Mouse (Mus musculus) forebrain, embryonic 13.5 days (tissue): ENCODE measurements at regions not wholly inside any gene's neighbourhood (a gene's known extent, or its start where the extent isn't known, plus 50 kb on each side); places are given as distances from the start of the nearest gene placed in this dataset.

Experiments
- ATAC-seq: fragments of 200-750 bp; cut with Nextera tagmentation; 2 replicates; pipeline ENCODE4 v1.8.0; 2017
- H3K27ac ChIP-seq: fragments of 300-500 bp; sonication (generic); 2 replicates; pipeline ENCODE4 v1.5.1; 2015; ENCODE audit warnings: inconsistent platforms, mild to moderate bottlenecking, moderate library complexity
- H3K27me3 ChIP-seq: fragments of 300-500 bp; sonication (generic); 2 replicates; pipeline ENCODE4 v1.6.1; 2015; ENCODE audit warnings: mild to moderate bottlenecking, inconsistent platforms
- H3K36me3 ChIP-seq: fragments of 300-500 bp; sonication (generic); 2 replicates; pipeline ENCODE4 v1.6.1; 2015; ENCODE audit warnings: mild to moderate bottlenecking, inconsistent platforms; ENCODE audit not compliant: poor library complexity, severe bottlenecking
- H3K4me1 ChIP-seq: fragments of 300-500 bp; sonication (generic); 2 replicates; pipeline ENCODE4 v1.6.1; 2015; ENCODE audit warnings: inconsistent platforms
- H3K4me2 ChIP-seq: fragments of 300-500 bp; sonication (generic); 2 replicates; pipeline ENCODE4 v1.6.1; 2015; ENCODE audit warnings: inconsistent platforms, mild to moderate bottlenecking, moderate library complexity
- H3K4me3 ChIP-seq: fragments of 300-500 bp; sonication (generic); 2 replicates; pipeline ENCODE4 v1.5.1; 2015; ENCODE audit warnings: mild to moderate bottlenecking, inconsistent platforms
- H3K9ac ChIP-seq: fragments of 300-500 bp; sonication (generic); 2 replicates; pipeline ENCODE4 v1.6.1; 2015; ENCODE audit warnings: mild to moderate bottlenecking, inconsistent platforms
- H3K9me3 ChIP-seq: fragments of 300-500 bp; sonication (generic); replicated peaks from 2 replicates; pipeline ENCODE4 v1.6.1; 2016; ENCODE audit warnings: inconsistent platforms
- WGBS: fragments of 180-500 bp; shearing (Covaris S2); methylation state at CpG from one replicate; pipeline ENCODE4 v1.1.7; 2015; 5-methylcytosine and 5-hydroxymethylcytosine counted together

GRCm38 (mm10) chr3:121009223-121009622 is 162.3 kb downstream of the Rwdd3 start:
- H3K36me3 ChIP-seq, result no peaks in the 10 kb centered on the region
- no peak overlapping the region for H3K4me2 ChIP-seq
- no peaks in the 10 kb centered on the region for H3K27me3 ChIP-seq
- peak; percentile 94 for ATAC-seq
- no peak overlapping the region for H3K4me3 ChIP-seq
- no peaks in the 10 kb centered on the region for H3K9me3 ChIP-seq
- H3K27ac ChIP-seq, result peak overlapping the region; percentile 72
- H3K4me1 ChIP-seq, result peaks cover 19% of the 10 kb centered on the region
- WGBS, result 20% methylated on average over 6 of the region's 6 CpGs
- H3K9ac ChIP-seq, result no peak overlapping the region

- H3K4me3 ChIP-seq, result no peak overlapping the region
- no peaks in the 10 kb centered on the region for H3K36me3 ChIP-seq
- H3K27me3 ChIP-seq, result peaks cover 4% of the 10 kb centered on the region; the same call in 1 of the 2 replicates
- WGBS, result 27% methylated on average over 17 of the region's 17 CpGs
- H3K4me2 ChIP-seq, result peak overlapping the region; percentile 47
- H3K9me3 ChIP-seq, result no peaks in the 10 kb centered on the region
- ATAC-seq, result peak; percentile 88
- H3K9ac ChIP-seq, result no peak overlapping the region
- peak overlapping the region; percentile 91 for H3K27ac ChIP-seq
- H3K4me1 ChIP-seq, result peaks cover 28% of the 10 kb centered on the region
Measured at GRCm38 (mm10) chr3:120983556-120984270, 187.8 kb downstream of the Rwdd3 start.

- peak overlapping the region; percentile 65 for H3K27ac ChIP-seq
- peaks cover 4% of the 10 kb centered on the region; the same call in 1 of the 2 replicates for H3K27me3 ChIP-seq
- no peaks in the 10 kb centered on the region for H3K9me3 ChIP-seq
- 6% methylated on average over 10 of the region's 10 CpGs for WGBS
- H3K4me3 ChIP-seq, result no peak overlapping the region
- H3K4me1 ChIP-seq, result peaks cover 28% of the 10 kb centered on the region
- peak overlapping the region; percentile 32 for H3K4me2 ChIP-seq
- H3K9ac ChIP-seq, result no peak overlapping the region
- no peaks in the 10 kb centered on the region for H3K36me3 ChIP-seq
- ATAC-seq, result peak; percentile 77
Measured at GRCm38 (mm10) chr3:120982795-120983555, 188.5 kb downstream of the Rwdd3 start.

- peak; percentile 33; the same call in 1 of the 2 replicates for ATAC-seq
Measured at GRCm38 (mm10) chr3:120982218-120982617, 189.3 kb downstream of the Rwdd3 start.

GRCm38 (mm10) chr3:120970746-120971466 is 200.6 kb downstream of the Rwdd3 start:
- no peak overlapping the region for H3K4me3 ChIP-seq
- no peaks in the 10 kb centered on the region for H3K4me1 ChIP-seq
- no peaks in the 10 kb centered on the region for H3K36me3 ChIP-seq
- H3K27me3 ChIP-seq, result no peaks in the 10 kb centered on the region
- H3K27ac ChIP-seq, result 0 out of 2 replicates have a peak overlapping the region, but pooled peaks have one; percentile 8
- H3K9ac ChIP-seq, result no peak overlapping the region
- peak; percentile 79 for ATAC-seq
- H3K9me3 ChIP-seq, result no peaks in the 10 kb centered on the region
- no peak overlapping the region for H3K4me2 ChIP-seq
- WGBS, result 64% methylated on average over 14 of the region's 14 CpGs

More at GRCm38 (mm10) chr3:120982218-120982617, 189.3 kb downstream of the Rwdd3 start:
- WGBS, result 26% methylated on average over 4 of the region's 4 CpGs
- H3K36me3 ChIP-seq, result no peaks in the 10 kb centered on the region
- peaks cover 28% of the 10 kb centered on the region for H3K4me1 ChIP-seq
- peak overlapping the region; percentile 32 for H3K4me2 ChIP-seq
- no peaks in the 10 kb centered on the region for H3K9me3 ChIP-seq
- no peak overlapping the region for H3K4me3 ChIP-seq
- H3K9ac ChIP-seq, result no peak overlapping the region
- peak overlapping the region; percentile 71 for H3K27ac ChIP-seq
- H3K27me3 ChIP-seq, result peaks cover 4% of the 10 kb centered on the region; the same call in 1 of the 2 replicates

GRCm38 (mm10) chr3:120946906-120947305 is 224.6 kb downstream of the Rwdd3 start:
- H3K9ac ChIP-seq, result no peak overlapping the region
- no peaks in the 10 kb centered on the region for H3K36me3 ChIP-seq
- ATAC-seq, result no peak
- no peak overlapping the region for H3K27ac ChIP-seq
- 81% methylated on average over 8 of the region's 8 CpGs for WGBS
- H3K4me2 ChIP-seq, result no peak overlapping the region
- H3K4me1 ChIP-seq, result no peaks in the 10 kb centered on the region
- H3K9me3 ChIP-seq, result no peaks in the 10 kb centered on the region
- no peak overlapping the region for H3K4me3 ChIP-seq
- no peaks in the 10 kb centered on the region for H3K27me3 ChIP-seq

GRCm38 (mm10) chr3:120934401-120934800 is 237.1 kb downstream of the Rwdd3 start:
- no peak for ATAC-seq
- no peaks in the 10 kb centered on the region for H3K27me3 ChIP-seq
- H3K4me3 ChIP-seq, result no peak overlapping the region
- no peak overlapping the region for H3K9ac ChIP-seq
- H3K4me2 ChIP-seq, result no peak overlapping the region
- no peaks in the 10 kb centered on the region for H3K36me3 ChIP-seq
- H3K4me1 ChIP-seq, result no peaks in the 10 kb centered on the region
- H3K9me3 ChIP-seq, result no peaks in the 10 kb centered on the region
- no peak overlapping the region for H3K27ac ChIP-seq
- WGBS, result 92% methylated on average over 4 of the region's 4 CpGs

GRCm38 (mm10) chr3:120920351-120920750 is 251.1 kb downstream of the Rwdd3 start:
- no peak overlapping the region for H3K27ac ChIP-seq
- H3K27me3 ChIP-seq, result no peaks in the 10 kb centered on the region
- H3K4me2 ChIP-seq, result no peak overlapping the region
- 88% methylated on average over 2 of the region's 2 CpGs for WGBS
- no peak overlapping the region for H3K4me3 ChIP-seq
- H3K36me3 ChIP-seq, result no peaks in the 10 kb centered on the region
- no peak for ATAC-seq
- H3K9me3 ChIP-seq, result no peaks in the 10 kb centered on the region
- H3K4me1 ChIP-seq, result no peaks in the 10 kb centered on the region
- no peak overlapping the region for H3K9ac ChIP-seq

GRCm38 (mm10) chr3:120898931-120899330 is 272.6 kb downstream of the Rwdd3 start:
- H3K36me3 ChIP-seq, result no peaks in the 10 kb centered on the region
- H3K27me3 ChIP-seq, result no peaks in the 10 kb centered on the region
- H3K4me2 ChIP-seq, result no peak overlapping the region
- peaks cover 5% of the 10 kb centered on the region for H3K4me1 ChIP-seq
- no peak overlapping the region for H3K4me3 ChIP-seq
- no peaks in the 10 kb centered on the region for H3K9me3 ChIP-seq
- no peak overlapping the region; the same call in 1 of the 2 replicates for H3K27ac ChIP-seq
- WGBS, result 63% methylated on average over 5 of the region's 5 CpGs
- no peak overlapping the region for H3K9ac ChIP-seq
- ATAC-seq, result no peak

GRCm38 (mm10) chr3:120898258-120898657 is 273.2 kb downstream of the Rwdd3 start:
- H3K9ac ChIP-seq, result no peak overlapping the region
- WGBS, result 74% methylated on average over 9 of the region's 9 CpGs
- H3K27me3 ChIP-seq, result no peaks in the 10 kb centered on the region
- peak overlapping the region; percentile 48; the same call in 1 of the 2 replicates for H3K27ac ChIP-seq
- no peaks in the 10 kb centered on the region for H3K9me3 ChIP-seq
- peaks cover 5% of the 10 kb centered on the region for H3K4me1 ChIP-seq
- H3K4me3 ChIP-seq, result no peak overlapping the region
- no peak overlapping the region for H3K4me2 ChIP-seq
- peak; percentile 80 for ATAC-seq
- H3K36me3 ChIP-seq, result no peaks in the 10 kb centered on the region

- H3K9me3 ChIP-seq, result no peaks in the 10 kb centered on the region
- H3K9ac ChIP-seq, result no peak overlapping the region
- H3K36me3 ChIP-seq, result no peaks in the 10 kb centered on the region
- no peaks in the 10 kb centered on the region for H3K27me3 ChIP-seq
- peak overlapping the region; percentile 48; the same call in 1 of the 2 replicates for H3K27ac ChIP-seq
- H3K4me3 ChIP-seq, result no peak overlapping the region
- H3K4me2 ChIP-seq, result no peak overlapping the region
- ATAC-seq, result no peak
- H3K4me1 ChIP-seq, result peaks cover 5% of the 10 kb centered on the region
- WGBS, result 95% methylated on average over 9 of the region's 9 CpGs
Measured at GRCm38 (mm10) chr3:120897758-120898157, 273.7 kb downstream of the Rwdd3 start.

GRCm38 (mm10) chr3:120897221-120897620 is 274.3 kb downstream of the Rwdd3 start:
- 87% methylated on average over 12 of the region's 12 CpGs for WGBS

More at GRCm38 (mm10) chr3:120897221-120897620, 274.3 kb downstream of the Rwdd3 start:
- ATAC-seq, result 0 out of 2 replicates have a peak, but pooled peaks have one; percentile 28
- no peak overlapping the region for H3K27ac ChIP-seq
- H3K27me3 ChIP-seq, result no peaks in the 10 kb centered on the region
- no peak overlapping the region for H3K9ac ChIP-seq
- H3K4me2 ChIP-seq, result no peak overlapping the region
- no peaks in the 10 kb centered on the region for H3K9me3 ChIP-seq
- H3K4me1 ChIP-seq, result peaks cover 5% of the 10 kb centered on the region
- no peak overlapping the region for H3K4me3 ChIP-seq
- no peaks in the 10 kb centered on the region for H3K36me3 ChIP-seq
